Mouse (Mus musculus): Measurements from ENCODE around the gene Tox3. TPM values are rescaled to one million over a fixed set of nuclear protein-coding genes. Genes with fewer than 3 reads are reported as not detected.

The Tox3 gene
- polyA plus RNA-seq, 1 experiment from 2014 or later: 5.2 TPM

GRCm38 (mm10) chr8:90354782-90355181 is 6.6 kb upstream of the Tox3 start:
- ATAC-seq (ENCODE audit: insufficient read depth, low FRiP score): no peak
- Histone ChIP-seq H3K27me3 (ENCODE audit: control insufficient read depth, insufficient read depth, low read length) (no peaks in the 10 kb centered on the region), H3K9me3 (replicated peaks; ENCODE audit: control insufficient read depth, low read length) (no peaks in the 10 kb centered on the region), H3K36me3 (ENCODE audit: control insufficient read depth, insufficient read depth, low read length) (no peaks in the 10 kb centered on the region), H3K4me2 (ENCODE audit: low read depth, low read length) (no peak overlapping the region), H3K9ac (ENCODE audit: low read length) (no peak overlapping the region), H3K27ac (ENCODE audit: low read length) (no peak overlapping the region), H3K4me1 (ENCODE audit: control insufficient read depth, insufficient read depth, low read length) (no peaks in the 10 kb centered on the region), H3K4me3 (replicated peaks; ENCODE audit: low read length) (no peak overlapping the region)
- WGBS: 63% methylated on average over 3 of the region's 3 CpGs

- H3K36me3 ChIP-seq (ENCODE audit: control insufficient read depth, insufficient read depth, low read length): no peaks in the 10 kb centered on the region
- no peak for ATAC-seq (ENCODE audit: insufficient read depth, low FRiP score)
- H3K9ac ChIP-seq (ENCODE audit: low read length): no peak overlapping the region
Observed at GRCm38 (mm10) chr8:90353960-90354540, 5.9 kb upstream of the Tox3 start.

GRCm38 (mm10) chr8:90353499-90353898 is 5.4 kb upstream of the Tox3 start:
- Histone ChIP-seq H3K27ac (ENCODE audit: low read length) (no peak overlapping the region), H3K9me3 (replicated peaks; ENCODE audit: control insufficient read depth, low read length) (no peaks in the 10 kb centered on the region), H3K9ac (ENCODE audit: low read length) (no peak overlapping the region), H3K4me1 (ENCODE audit: control insufficient read depth, insufficient read depth, low read length) (no peaks in the 10 kb centered on the region), H3K4me3 (replicated peaks; ENCODE audit: low read length) (no peak overlapping the region), H3K4me2 (ENCODE audit: low read depth, low read length) (no peak overlapping the region), H3K27me3 (ENCODE audit: control insufficient read depth, insufficient read depth, low read length) (no peaks in the 10 kb centered on the region), H3K36me3 (ENCODE audit: control insufficient read depth, insufficient read depth, low read length) (no peaks in the 10 kb centered on the region)
- no peak for ATAC-seq (ENCODE audit: insufficient read depth, low FRiP score)
- WGBS: 75% methylated on average over 2 of the region's 2 CpGs

More at GRCm38 (mm10) chr8:90353960-90354540, 5.9 kb upstream of the Tox3 start:
- H3K4me1 ChIP-seq (ENCODE audit: control insufficient read depth, insufficient read depth, low read length): no peaks in the 10 kb centered on the region
- no peak overlapping the region for H3K27ac ChIP-seq (ENCODE audit: low read length)
- no peaks in the 10 kb centered on the region for H3K9me3 ChIP-seq (replicated peaks; ENCODE audit: control insufficient read depth, low read length)
- WGBS: 56% methylated on average over 16 of the region's 16 CpGs
- no peak overlapping the region for H3K4me2 ChIP-seq (ENCODE audit: low read depth, low read length)
- H3K4me3 ChIP-seq (replicated peaks; ENCODE audit: low read length): no peak overlapping the region
- H3K27me3 ChIP-seq (ENCODE audit: control insufficient read depth, insufficient read depth, low read length): no peaks in the 10 kb centered on the region

- no peak overlapping the region for H3K9ac ChIP-seq (ENCODE audit: low read length)
- no peak for ATAC-seq (ENCODE audit: insufficient read depth, low FRiP score)
- WGBS: 75% methylated on average over 2 of the region's 2 CpGs
Observed at GRCm38 (mm10) chr8:90352991-90353390, 4.8 kb upstream of the Tox3 start.

GRCm38 (mm10) chr8:90349709-90350562 is 1.8 kb upstream of the Tox3 start:
- Histone ChIP-seq H3K27me3 (ENCODE audit: control insufficient read depth, insufficient read depth, low read length) (no peaks in the 10 kb centered on the region), H3K27ac (ENCODE audit: low read length) (no peak overlapping the region; the same call in 1 of the 2 replicates), H3K36me3 (ENCODE audit: control insufficient read depth, insufficient read depth, low read length) (no peaks in the 10 kb centered on the region), H3K9me3 (replicated peaks; ENCODE audit: control insufficient read depth, low read length) (no peaks in the 10 kb centered on the region), H3K4me1 (ENCODE audit: control insufficient read depth, insufficient read depth, low read length) (peaks cover 10% of the 10 kb centered on the region), H3K4me3 (replicated peaks; ENCODE audit: low read length) (no peak overlapping the region), H3K9ac (ENCODE audit: low read length) (no peak overlapping the region), H3K4me2 (ENCODE audit: low read depth, low read length) (no peak overlapping the region)
- ATAC-seq (ENCODE audit: insufficient read depth, low FRiP score): peak; percentile 45; the same call in 1 of the 2 replicates
- WGBS: 33% methylated on average over 13 of the region's 13 CpGs

More at GRCm38 (mm10) chr8:90352991-90353390, 4.8 kb upstream of the Tox3 start:
- Histone ChIP-seq H3K9me3 (replicated peaks; ENCODE audit: control insufficient read depth, low read length) (no peaks in the 10 kb centered on the region), H3K36me3 (ENCODE audit: control insufficient read depth, insufficient read depth, low read length) (no peaks in the 10 kb centered on the region), H3K27ac (ENCODE audit: low read length) (no peak overlapping the region), H3K27me3 (ENCODE audit: control insufficient read depth, insufficient read depth, low read length) (no peaks in the 10 kb centered on the region), H3K4me1 (ENCODE audit: control insufficient read depth, insufficient read depth, low read length) (no peaks in the 10 kb centered on the region), H3K4me2 (ENCODE audit: low read depth, low read length) (no peak overlapping the region), H3K4me3 (replicated peaks; ENCODE audit: low read length) (no peak overlapping the region)

GRCm38 (mm10) chr8:90348926-90349683 is 962 bp upstream of the Tox3 start:
- no peaks in the 10 kb centered on the region for H3K9me3 ChIP-seq (replicated peaks; ENCODE audit: control insufficient read depth, low read length)
- H3K4me1 ChIP-seq (ENCODE audit: control insufficient read depth, insufficient read depth, low read length): peaks cover 10% of the 10 kb centered on the region
- no peaks in the 10 kb centered on the region for H3K27me3 ChIP-seq (ENCODE audit: control insufficient read depth, insufficient read depth, low read length)
- peak overlapping the region; percentile 89 for H3K4me2 ChIP-seq (ENCODE audit: low read depth, low read length)
- H3K4me3 ChIP-seq (replicated peaks; ENCODE audit: low read length): peak overlapping the region; percentile 74
- H3K9ac ChIP-seq (ENCODE audit: low read length): peak overlapping the region; percentile 91; the same call in 1 of the 2 replicates
- no peaks in the 10 kb centered on the region for H3K36me3 ChIP-seq (ENCODE audit: control insufficient read depth, insufficient read depth, low read length)
- no peak for ATAC-seq (ENCODE audit: insufficient read depth, low FRiP score)
- WGBS: 38% methylated on average over 11 of the region's 11 CpGs
- peak overlapping the region; percentile 87 for H3K27ac ChIP-seq (ENCODE audit: low read length)

- Histone ChIP-seq H3K36me3 (ENCODE audit: control insufficient read depth, insufficient read depth, low read length) (no peaks in the 10 kb centered on the region), H3K4me1 (ENCODE audit: control insufficient read depth, insufficient read depth, low read length) (peaks cover 10% of the 10 kb centered on the region), H3K9ac (ENCODE audit: low read length) (peak overlapping the region; percentile 91), H3K4me3 (replicated peaks; ENCODE audit: low read length) (peak overlapping the region; percentile 74), H3K9me3 (replicated peaks; ENCODE audit: control insufficient read depth, low read length) (no peaks in the 10 kb centered on the region), H3K27me3 (ENCODE audit: control insufficient read depth, insufficient read depth, low read length) (no peaks in the 10 kb centered on the region), H3K27ac (ENCODE audit: low read length) (peak overlapping the region; percentile 87), H3K4me2 (ENCODE audit: low read depth, low read length) (peak overlapping the region; percentile 89)
- under 1% methylated on average over 61 of the region's 66 CpGs for WGBS
- peak; percentile 66 for ATAC-seq (ENCODE audit: insufficient read depth, low FRiP score)
Observed at GRCm38 (mm10) chr8:90347581-90348177, 464 bp downstream of the Tox3 start.

GRCm38 (mm10) chr8:90346880-90347535 is 1.1 kb downstream of the Tox3 start:
- Histone ChIP-seq H3K4me1 (ENCODE audit: control insufficient read depth, insufficient read depth, low read length) (peaks cover 10% of the 10 kb centered on the region), H3K9ac (ENCODE audit: low read length) (peak overlapping the region; percentile 91), H3K36me3 (ENCODE audit: control insufficient read depth, insufficient read depth, low read length) (no peaks in the 10 kb centered on the region)

More at GRCm38 (mm10) chr8:90346880-90347535, 1.1 kb downstream of the Tox3 start:
- H3K4me2 ChIP-seq (ENCODE audit: low read depth, low read length): peak overlapping the region; percentile 89
- peak overlapping the region; percentile 74 for H3K4me3 ChIP-seq (replicated peaks; ENCODE audit: low read length)
- WGBS: 1% methylated on average over 21 of the region's 21 CpGs
- H3K27ac ChIP-seq (ENCODE audit: low read length): peak overlapping the region; percentile 87
- no peak for ATAC-seq (ENCODE audit: insufficient read depth, low FRiP score)
- no peaks in the 10 kb centered on the region for H3K27me3 ChIP-seq (ENCODE audit: control insufficient read depth, insufficient read depth, low read length)
- no peaks in the 10 kb centered on the region for H3K9me3 ChIP-seq (replicated peaks; ENCODE audit: control insufficient read depth, low read length)
